Mouse (Mus musculus): Measurements from ENCODE around the gene Desi1. TPM values are rescaled to one million over a fixed set of nuclear protein-coding genes. Genes with fewer than 3 reads are reported as not detected.
"Not testable (repeated sequence)": the region's sequence is repeated elsewhere in the genome, so short reads cannot be mapped to it uniquely, and the experiment has no call there.

Desi1 gene
- polyA plus RNA-seq, 1 experiment from 2014 or later = 19.8 TPM

- Histone ChIP-seq H3K27ac (no peak within 1 kb of the TSS), H3K9ac (no peak within 1 kb of the TSS), H3K4me2 (replicated peaks) (no peak within 1 kb of the TSS), H3K4me1 (replicated peaks) (no peaks in the 10 kb centered on the region), H3K9me3 (no peaks in the 10 kb centered on the region), H3K27me3 (replicated peaks) (no peaks in the 10 kb centered on the region), H3K36me3 (no peaks in the 10 kb centered on the region), H3K4me3 (replicated peaks) (no peak within 1 kb of the TSS)
- ATAC-seq = no peak
- WGBS = 94% methylated on average over 23 of the region's 23 CpGs
Measured at GRCm38 (mm10) chr15:81980321-81980720, 53.3 kb downstream of the Desi1 start, which contains the start of gene 1700029P11Rik. Gene 1700029P11Rik, plus strand, starts transcription at chr15:81980540.

DNA sequence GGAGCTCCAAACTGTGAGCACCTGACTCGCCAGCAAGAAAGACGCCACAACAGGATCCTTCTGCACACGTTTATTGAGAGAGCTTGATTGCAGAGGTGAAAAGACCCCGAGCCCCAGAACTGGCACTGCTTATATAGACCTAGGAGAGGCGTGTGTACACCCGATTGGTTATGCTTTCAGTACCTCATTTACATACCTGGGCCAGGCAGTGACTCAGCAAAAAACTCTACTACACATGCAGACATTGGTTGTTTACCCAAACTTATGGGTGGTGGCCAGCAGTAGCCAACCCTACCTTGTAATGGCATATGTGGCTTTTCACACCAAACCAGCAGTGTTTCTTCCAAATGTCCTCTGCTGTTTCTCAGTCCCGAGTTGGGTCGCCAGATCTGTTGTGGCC lies 58.5 kb downstream of the Desi1 start:
- H3K27ac ChIP-seq; H3K27me3 ChIP-seq (replicated peaks); H3K4me1 ChIP-seq (replicated peaks); H3K9me3 ChIP-seq; H3K4me2 ChIP-seq (replicated peaks); ATAC-seq; H3K9ac ChIP-seq; H3K4me3 ChIP-seq (replicated peaks); H3K36me3 ChIP-seq: not testable (repeated sequence)
- 94% methylated on average over 8 of the region's 8 CpGs for WGBS

GRCm38 (mm10) chr15:81970498-81970897 lies 63.2 kb downstream of the Desi1 start:
- H3K4me1 ChIP-seq (replicated peaks); ATAC-seq; H3K9me3 ChIP-seq; H3K4me3 ChIP-seq (replicated peaks); H3K4me2 ChIP-seq (replicated peaks); H3K9ac ChIP-seq; H3K27ac ChIP-seq; H3K27me3 ChIP-seq (replicated peaks); H3K36me3 ChIP-seq: not testable (repeated sequence)
- 95% methylated on average over 4 of the region's 4 CpGs for WGBS

DNA sequence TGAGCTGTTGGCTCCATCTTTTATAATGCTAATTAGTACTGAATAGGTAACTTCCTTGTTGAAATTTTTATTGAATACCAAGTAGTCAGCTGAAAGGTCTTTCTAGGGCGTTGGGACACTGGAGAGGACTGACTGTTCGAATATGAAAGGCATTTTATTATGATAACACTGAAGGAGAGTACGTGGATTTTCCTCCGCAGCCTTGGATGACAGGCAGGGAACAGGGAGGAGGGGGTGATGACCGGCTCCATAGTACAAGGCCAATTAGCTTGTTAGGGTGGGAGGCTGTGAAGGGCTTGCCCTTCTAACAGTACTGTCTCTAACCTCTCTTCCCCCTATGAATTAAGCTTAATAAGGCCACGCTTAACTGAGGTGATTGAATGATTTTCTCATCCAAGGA lies 64.0 kb downstream of the Desi1 start:
- WGBS = 80% methylated on average over 6 of the region's 6 CpGs
- not testable (repeated sequence) for H3K4me2 ChIP-seq (replicated peaks); ATAC-seq; H3K9ac ChIP-seq; H3K27me3 ChIP-seq (replicated peaks); H3K9me3 ChIP-seq; H3K4me3 ChIP-seq (replicated peaks); H3K27ac ChIP-seq; H3K36me3 ChIP-seq; H3K4me1 ChIP-seq (replicated peaks)

GRCm38 (mm10) chr15:81969173-81969572 lies 64.5 kb downstream of the Desi1 start:
- 56% methylated on average over 7 of the region's 7 CpGs for WGBS
- Histone ChIP-seq H3K9ac (no peak overlapping the region), H3K4me3 (replicated peaks) (no peak overlapping the region), H3K27ac (no peak overlapping the region), H3K4me2 (replicated peaks) (no peak overlapping the region), H3K36me3 (no peaks in the 10 kb centered on the region), H3K27me3 (replicated peaks) (no peaks in the 10 kb centered on the region), H3K9me3 (no peaks in the 10 kb centered on the region), H3K4me1 (replicated peaks) (no peaks in the 10 kb centered on the region)
- ATAC-seq = no peak

GRCm38 (mm10) chr15:81968447-81968846 lies 65.2 kb downstream of the Desi1 start:
- no peak overlapping the region for H3K27ac ChIP-seq
- no peak overlapping the region for H3K4me2 ChIP-seq (replicated peaks)
- 43% methylated on average over 2 of the region's 2 CpGs for WGBS
- no peaks in the 10 kb centered on the region for H3K36me3 ChIP-seq
- no peaks in the 10 kb centered on the region for H3K27me3 ChIP-seq (replicated peaks)
- H3K9ac ChIP-seq = no peak overlapping the region
- H3K4me3 ChIP-seq (replicated peaks) = no peak overlapping the region
- H3K4me1 ChIP-seq (replicated peaks) = no peaks in the 10 kb centered on the region
- ATAC-seq = no peak
- no peaks in the 10 kb centered on the region for H3K9me3 ChIP-seq

DNA sequence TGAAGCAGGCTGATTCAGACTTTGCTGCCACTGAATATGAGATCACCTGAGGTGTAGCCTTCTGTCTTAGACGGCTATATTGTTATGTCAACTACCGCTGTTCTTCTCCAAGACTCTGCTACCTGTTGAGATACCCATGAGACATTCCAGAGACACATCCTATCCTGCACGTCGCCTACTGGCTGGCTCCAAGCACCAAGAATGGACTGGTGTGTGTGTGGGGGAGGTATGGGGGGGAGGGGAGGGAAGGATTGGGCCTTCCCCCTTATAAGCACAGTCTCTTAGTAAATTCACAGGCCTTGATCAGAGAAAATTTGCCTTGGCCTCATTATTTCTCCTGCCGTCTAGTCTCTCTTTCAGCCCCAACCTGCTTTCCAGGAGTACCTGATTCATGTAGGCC lies 65.8 kb downstream of the Desi1 start:
- H3K4me3 ChIP-seq (replicated peaks) = no peak overlapping the region
- H3K9ac ChIP-seq = no peak overlapping the region
- 84% methylated on average over 5 of the region's 5 CpGs for WGBS

GRCm38 (mm10) chr15:81966062-81966829 lies 67.4 kb downstream of the Desi1 start:
- no peaks in the 10 kb centered on the region for H3K36me3 ChIP-seq
- 74% methylated on average over 13 of the region's 14 CpGs for WGBS
- H3K27me3 ChIP-seq (replicated peaks) = no peaks in the 10 kb centered on the region
- no peaks in the 10 kb centered on the region for H3K9me3 ChIP-seq
- no peak overlapping the region for H3K27ac ChIP-seq
- no peak overlapping the region for H3K4me3 ChIP-seq (replicated peaks)
- H3K4me1 ChIP-seq (replicated peaks) = no peaks in the 10 kb centered on the region
- ATAC-seq = no peak
- no peak overlapping the region for H3K9ac ChIP-seq
- no peak overlapping the region for H3K4me2 ChIP-seq (replicated peaks)

More for the DNA sequence above, 65.8 kb downstream of the Desi1 start:
- Histone ChIP-seq H3K36me3 (no peaks in the 10 kb centered on the region), H3K4me1 (replicated peaks) (no peaks in the 10 kb centered on the region), H3K27ac (no peak overlapping the region), H3K27me3 (replicated peaks) (no peaks in the 10 kb centered on the region), H3K9me3 (no peaks in the 10 kb centered on the region), H3K4me2 (replicated peaks) (no peak overlapping the region)
- no peak for ATAC-seq

DNA sequence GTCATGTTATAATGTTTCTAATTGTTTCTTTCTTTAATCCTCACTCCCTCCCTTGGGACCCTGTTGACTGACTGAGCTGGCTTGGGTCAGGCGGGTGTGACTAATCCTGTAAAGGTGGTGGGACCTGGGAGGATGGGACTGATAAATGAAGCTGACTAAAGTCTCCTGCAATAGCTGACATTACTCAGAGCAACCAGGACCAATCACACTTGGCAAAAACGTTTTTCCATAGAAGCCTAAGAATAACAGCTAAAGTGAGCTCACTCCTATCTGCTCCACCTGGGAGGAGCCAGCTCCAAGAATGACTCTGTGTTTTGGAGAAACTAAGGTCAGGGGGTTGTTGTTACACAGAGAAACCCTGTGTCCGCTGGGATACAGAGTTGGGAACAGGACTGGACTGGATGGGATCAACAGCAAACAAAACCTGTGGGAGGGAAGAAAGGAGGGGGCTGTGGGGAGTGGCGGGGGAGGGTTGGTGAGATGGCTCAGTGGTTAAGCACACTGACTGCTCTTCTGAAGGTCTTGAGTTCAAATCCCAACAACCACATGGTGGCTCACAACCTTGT lies 68.6 kb downstream of the Desi1 start:
- no peak overlapping the region for H3K4me3 ChIP-seq (replicated peaks)
- ATAC-seq = no peak
- no peak overlapping the region for H3K27ac ChIP-seq
- WGBS = 55% methylated on average over 4 of the region's 4 CpGs
- no peaks in the 10 kb centered on the region for H3K36me3 ChIP-seq
- no peaks in the 10 kb centered on the region for H3K4me1 ChIP-seq (replicated peaks)
- H3K4me2 ChIP-seq (replicated peaks) = no peak overlapping the region
- H3K9ac ChIP-seq = no peak overlapping the region
- H3K27me3 ChIP-seq (replicated peaks) = no peaks in the 10 kb centered on the region
- H3K9me3 ChIP-seq = no peaks in the 10 kb centered on the region

DNA sequence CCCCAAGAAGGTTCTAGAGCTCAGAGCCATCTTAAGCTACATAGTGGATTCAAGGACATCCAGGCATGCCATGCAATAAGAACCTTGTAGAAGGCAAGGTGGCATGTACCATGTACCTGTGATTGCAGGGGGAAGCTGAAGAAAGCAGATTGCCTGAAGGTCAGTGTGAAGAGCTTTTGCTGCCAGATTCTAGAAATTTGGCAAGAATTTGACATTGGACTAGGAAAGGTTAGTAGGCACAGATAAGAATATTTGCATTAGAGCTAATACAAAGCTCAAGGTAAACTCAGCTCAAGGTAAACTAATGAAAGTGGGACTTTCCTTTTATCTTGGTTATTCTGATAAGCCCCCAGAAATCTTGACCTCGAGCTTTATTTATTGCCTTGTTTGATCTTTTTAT lies 69.4 kb downstream of the Desi1 start:
- Histone ChIP-seq H3K36me3 (no peaks in the 10 kb centered on the region), H3K27me3 (replicated peaks) (no peaks in the 10 kb centered on the region), H3K27ac (no peak overlapping the region), H3K4me3 (replicated peaks) (no peak overlapping the region), H3K4me1 (replicated peaks) (0 out of 2 replicates have a peak, but pooled peaks cover 4% of the 10 kb centered on the region), H3K9me3 (no peaks in the 10 kb centered on the region), H3K9ac (no peak overlapping the region), H3K4me2 (replicated peaks) (no peak overlapping the region)
- no peak for ATAC-seq
- 44% methylated on average over 1 of the region's 1 CpGs for whole genome bisulfite sequencing

DNA sequence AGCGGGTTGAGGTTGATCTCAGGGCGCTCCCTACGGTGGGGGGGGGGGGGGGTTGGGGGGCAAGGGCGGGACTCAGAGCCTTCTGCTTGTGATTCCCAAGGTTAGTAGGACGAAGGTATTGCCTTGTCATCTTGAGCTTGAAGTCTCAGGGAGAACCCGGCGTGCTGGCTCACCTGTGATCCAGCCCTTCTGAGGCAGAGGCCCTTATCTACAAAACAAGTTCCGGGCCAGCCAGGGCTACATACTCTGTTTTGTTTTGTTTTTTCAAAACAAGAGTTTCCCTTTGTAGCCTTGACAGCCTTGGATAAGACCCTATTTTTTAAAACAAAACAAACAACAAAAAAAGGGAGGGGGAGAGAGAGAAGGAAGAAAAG lies 72.6 kb downstream of the Desi1 start:
- H3K9ac ChIP-seq = no peak overlapping the region; the same call in 1 of the 2 replicates
- no peak; the same call in 1 of the 2 replicates for ATAC-seq

GRCm38 (mm10) chr15:81960171-81961077 lies 73.2 kb downstream of the Desi1 start, which contains the start of gene Pmm1:
Gene Pmm1, minus strand, starts transcription at chr15:81960930.
- Histone ChIP-seq H3K9me3 (no peaks in the 10 kb centered on the region), H3K27me3 (replicated peaks) (no peaks in the 10 kb centered on the region), H3K4me3 (replicated peaks) (peak within 1 kb of the TSS; percentile 63), H3K36me3 (no peaks in the 10 kb centered on the region), H3K27ac (peak within 1 kb of the TSS; percentile 85), H3K4me1 (replicated peaks) (0 out of 2 replicates have a peak, but pooled peaks cover 4% of the 10 kb centered on the region), H3K4me2 (replicated peaks) (peak within 1 kb of the TSS; percentile 99), H3K9ac (peak within 1 kb of the TSS; percentile 66)
- under 1% methylated on average over 77 of the region's 77 CpGs for WGBS
- ATAC-seq = peak; percentile 99

More for the DNA sequence above, 72.6 kb downstream of the Desi1 start:
- Histone ChIP-seq H3K4me3 (replicated peaks) (peak overlapping the region; percentile 63), H3K4me1 (replicated peaks) (0 out of 2 replicates have a peak, but pooled peaks cover 4% of the 10 kb centered on the region), H3K4me2 (replicated peaks) (peak overlapping the region; percentile 99), H3K27ac (0 out of 2 replicates have a peak overlapping the region, but pooled peaks have one; percentile 13), H3K27me3 (replicated peaks) (no peaks in the 10 kb centered on the region), H3K36me3 (no peaks in the 10 kb centered on the region), H3K9me3 (no peaks in the 10 kb centered on the region)
- under 1% methylated on average over 8 of the region's 8 CpGs for WGBS
